Mouse (Mus musculus): Measurements from ENCODE around the gene Xpa. TPM values are rescaled to one million over a fixed set of nuclear protein-coding genes. Genes with fewer than 3 reads are reported as not detected.
"Not testable (repeated sequence)": the region's sequence is repeated elsewhere in the genome, so short reads cannot be mapped to it uniquely, and the experiment has no call there.

The Xpa gene
- 25.5 and 26.4 TPM in 2 replicates for total RNA-seq (2021)
- long read RNA-seq, transcript Xpa-201 (6 exons, 955 nt) = major isoform, 11 of 18 reads
- long read RNA-seq, partial matches to known transcripts = 5 of 18 reads
- long read RNA-seq, other reads (novel, unspliced or antisense) = 1 of 18 reads

DNA sequence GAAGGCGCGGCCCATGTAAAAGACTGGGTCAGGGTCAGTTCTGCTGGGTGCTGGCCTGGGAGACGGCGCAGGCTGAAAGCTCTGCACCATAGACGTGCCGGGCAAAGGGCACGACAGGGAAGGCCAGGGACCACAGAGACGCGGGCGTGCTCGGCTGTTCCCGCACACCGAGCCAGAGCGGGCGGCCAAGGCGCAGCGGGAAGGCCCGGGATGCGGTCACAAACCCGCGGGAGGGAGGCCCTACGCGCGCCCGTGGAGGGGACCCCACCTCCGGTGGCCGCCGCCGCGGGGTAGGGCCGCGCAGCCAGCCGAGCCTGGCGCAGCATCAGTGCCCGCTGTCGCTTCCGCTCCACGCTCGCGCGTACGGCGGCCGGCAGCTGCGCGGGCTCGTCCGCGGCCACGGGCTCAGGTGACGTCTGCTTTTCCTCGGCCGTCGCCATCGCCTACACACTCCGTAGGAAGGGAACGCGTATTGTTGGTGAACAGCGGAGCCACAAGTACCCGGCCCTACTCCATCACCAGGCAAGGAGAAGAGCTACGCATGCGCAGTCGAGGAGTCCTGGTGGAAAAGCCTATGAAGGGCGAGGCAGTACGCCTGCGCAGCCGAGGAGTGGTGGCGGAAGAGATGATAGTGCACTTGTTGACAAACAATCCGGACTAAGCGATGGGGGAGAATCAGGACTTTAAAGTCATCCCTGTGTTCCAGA, at the start of gene Xpa:
Gene Xpa, minus strand, starts transcription at position 531 of the 707 bp plus-strand sequence.
- peak; percentile 96 for DNase-seq

DNA sequence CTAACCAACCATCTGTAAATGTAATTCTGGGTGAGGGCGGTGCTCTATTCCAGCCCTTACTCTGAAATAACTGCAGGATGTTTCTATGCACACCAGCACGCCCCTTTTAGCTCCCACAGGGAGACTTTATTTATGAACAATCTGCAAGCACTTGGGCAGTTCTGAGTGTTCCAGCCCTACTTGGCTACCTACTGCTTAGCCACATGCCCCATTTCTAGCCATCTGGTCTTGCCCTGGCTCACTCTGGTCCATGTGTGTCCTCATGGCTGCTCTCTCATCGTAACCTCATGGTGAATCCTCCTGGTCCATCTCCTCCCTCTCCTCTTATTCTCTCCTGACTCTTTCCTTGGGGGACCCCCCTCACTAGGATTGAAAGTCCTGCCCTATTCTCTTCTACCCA, 39.8 kb upstream of the Xpa start:
- no peak for DNase-seq

DNA sequence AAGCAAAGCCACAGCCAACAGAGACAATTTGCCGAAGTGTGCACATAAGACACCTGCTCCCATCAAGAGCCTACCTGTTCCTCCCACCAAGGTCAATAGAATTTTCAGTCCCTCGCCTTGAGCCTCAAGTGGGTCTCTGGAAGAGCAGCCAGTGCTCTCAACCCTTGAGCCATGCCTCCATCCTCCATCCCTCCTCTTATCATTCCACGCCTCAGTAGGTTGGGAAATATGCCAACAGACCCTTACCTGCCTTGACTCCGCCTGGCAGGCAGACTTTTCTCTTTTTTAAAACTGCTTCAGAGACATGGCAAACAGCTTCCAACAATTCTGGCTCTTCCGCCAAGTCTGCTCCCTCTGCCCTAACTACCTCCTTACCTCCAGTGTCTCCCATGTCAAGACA, 38.6 kb upstream of the Xpa start:
- DNase-seq = no peak

DNA sequence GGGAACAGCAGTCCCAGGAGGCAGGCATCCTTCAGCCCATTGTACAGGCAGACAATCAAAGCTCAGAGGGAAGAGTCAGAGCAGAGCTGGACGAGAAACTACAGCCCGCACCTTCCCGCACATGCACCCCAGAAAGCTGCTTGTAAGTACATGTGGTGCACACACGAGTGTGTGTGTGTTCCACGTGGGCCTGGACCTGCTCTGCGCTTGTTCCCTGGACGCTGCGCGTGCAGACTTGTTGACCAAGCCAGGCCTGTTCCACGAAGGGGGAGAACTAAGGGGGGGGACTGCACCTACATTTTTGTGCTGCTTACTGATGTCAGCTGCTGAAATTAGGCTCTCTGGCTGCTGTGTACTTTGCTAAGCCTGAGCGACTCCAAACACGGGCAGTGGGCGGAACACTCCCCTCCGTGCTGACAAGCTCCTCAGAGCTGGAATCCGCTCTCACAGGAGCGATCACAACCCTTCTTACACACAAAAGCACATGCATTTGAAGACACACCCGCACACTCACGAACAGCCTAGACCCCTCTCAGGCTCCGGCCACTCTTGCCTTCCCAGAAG, 30.9 kb upstream of the Xpa start:
- no peak for DNase-seq

DNA sequence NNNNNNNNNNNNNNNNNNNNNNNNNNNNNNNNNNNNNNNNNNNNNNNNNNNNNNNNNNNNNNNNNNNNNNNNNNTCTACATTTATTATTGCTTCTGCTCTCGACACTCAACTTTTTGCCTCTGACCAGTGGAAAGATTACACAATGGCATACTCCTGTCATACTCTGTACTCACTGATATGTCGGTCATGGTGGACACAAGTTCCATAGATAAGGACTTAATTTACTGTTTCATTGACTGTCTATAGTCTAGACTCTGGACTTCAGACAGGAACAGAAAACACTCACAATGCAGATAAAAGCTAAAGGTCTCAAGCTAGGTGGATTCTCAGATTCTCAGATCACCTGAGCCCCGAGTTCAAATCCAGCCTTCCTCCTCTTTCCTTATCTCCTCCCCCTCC, 25.0 kb upstream of the Xpa start:
- DNase-seq = no peak

DNA sequence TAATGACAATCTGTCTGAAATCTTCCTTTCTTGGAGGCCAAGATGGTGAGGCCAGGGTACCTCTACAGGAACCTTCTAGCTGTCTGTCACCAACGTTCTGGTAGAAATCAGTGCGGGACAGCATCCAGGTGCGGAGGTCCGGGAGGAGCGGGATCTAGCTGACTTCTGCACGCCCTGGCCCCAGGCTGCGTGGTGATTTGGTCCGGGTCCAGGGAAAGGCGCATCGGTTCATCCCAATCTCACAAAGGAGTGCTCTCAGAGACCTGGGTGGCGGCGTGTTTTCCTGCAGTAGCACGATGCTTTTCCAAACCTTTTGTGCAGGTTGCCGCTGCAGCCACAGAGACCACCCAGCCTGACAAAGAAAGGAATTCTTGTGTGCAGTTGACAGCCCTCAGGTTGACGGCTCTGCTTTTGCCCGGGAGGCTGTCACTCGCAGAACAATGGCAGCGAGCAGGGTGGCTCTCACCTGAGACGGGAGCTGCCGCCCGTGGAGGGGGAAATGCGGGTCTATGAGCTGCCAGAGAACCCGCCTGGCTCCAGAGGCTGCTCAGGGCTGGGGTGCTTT, 6.5 kb upstream of the Xpa start:
- DNase-seq = peak; percentile 13

DNA sequence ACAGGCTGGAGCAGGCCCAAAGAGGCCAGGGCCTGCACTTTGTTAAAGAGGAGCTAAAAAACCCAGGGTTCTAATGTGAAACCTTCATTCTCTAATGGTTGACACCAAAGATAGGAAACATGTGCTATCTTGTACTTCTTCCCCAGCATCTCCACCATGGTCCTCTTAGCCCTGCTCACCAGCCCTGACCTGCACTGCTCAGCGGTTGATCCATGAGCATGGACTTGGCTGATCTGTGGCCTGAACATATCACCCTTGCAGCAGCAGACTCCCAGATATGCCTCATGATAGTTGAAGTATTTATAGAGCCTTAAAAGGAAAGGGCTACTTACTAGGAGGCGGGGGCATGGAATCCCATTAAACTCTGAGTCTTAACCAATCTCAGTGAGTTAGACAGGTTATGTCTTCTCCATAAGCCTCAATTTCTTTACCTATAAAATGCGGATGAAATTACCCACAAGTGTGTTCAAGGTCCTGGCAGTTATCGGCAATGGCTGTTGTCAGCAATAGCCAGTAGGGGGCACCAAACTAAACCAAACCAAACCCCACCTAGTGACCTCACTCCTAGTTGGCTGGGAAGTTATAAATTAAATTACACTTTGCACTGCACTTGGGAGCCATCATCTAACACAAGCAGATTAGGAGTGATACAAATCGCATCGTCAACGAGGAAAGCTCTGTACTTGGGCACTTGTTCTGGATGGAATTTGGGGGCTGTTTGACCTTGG, 5.9 kb upstream of the Xpa start:
- DNase-seq = peak; percentile 47

DNA sequence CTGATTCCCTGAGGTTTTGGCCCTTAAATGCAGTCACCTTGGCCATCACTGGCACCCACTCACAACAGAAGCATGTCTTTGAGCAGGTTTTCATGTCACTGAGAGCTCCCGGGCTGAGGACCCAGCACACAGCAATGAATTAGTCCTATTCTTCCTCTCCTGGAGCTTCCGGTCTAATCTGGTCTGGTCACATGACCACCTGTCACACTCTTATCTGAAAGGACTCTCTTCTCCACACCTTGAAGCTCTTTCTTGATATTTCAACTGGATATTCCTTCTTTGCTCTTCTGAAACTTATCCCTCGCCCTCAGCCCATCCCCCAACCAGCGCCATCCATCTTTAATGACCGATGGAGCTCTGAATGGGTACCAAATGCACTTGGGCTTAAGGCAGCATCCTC, 2.0 kb upstream of the Xpa start:
- DNase-seq = no peak

DNA sequence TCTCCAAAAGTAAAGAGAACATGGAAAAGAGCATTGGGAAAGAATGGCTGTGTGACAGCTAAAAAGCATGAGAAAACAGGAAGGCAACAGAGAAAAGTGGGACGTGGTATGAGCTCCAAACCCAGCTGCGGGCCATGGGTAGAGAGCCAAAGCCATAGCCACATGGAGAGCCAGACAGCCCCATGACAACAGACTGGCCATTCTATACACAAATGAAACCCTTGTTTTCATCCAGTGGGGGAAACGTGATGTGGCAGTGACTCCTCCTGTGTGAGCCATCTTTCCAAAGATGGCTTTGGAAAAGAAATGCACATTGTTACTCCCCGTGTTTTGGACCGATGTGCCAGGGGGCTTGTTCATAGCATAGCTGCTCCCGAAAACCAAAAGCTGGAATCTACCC, 402 bp upstream of the Xpa start:
- DNase-seq = no peak

DNA sequence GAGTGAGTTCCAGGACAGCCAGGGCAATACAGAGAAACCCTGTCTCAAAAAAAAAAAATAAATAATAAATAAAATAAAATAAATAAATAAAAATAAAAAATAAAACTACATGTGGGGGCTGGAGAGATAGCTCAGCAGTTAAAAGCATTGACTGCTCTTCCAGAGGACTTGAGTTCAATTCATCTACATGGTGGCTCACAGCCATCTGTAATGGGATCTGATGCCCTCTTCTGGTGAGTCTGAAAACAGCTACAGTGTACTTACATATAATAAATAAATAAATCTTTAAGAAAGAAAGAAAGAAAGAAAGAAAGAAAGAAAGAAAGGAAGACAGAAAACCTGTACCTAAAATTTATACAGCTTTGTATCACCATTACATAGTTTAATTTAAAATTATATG, 4.1 kb downstream of the Xpa start:
- DNase-seq = not testable (repeated sequence)

DNA sequence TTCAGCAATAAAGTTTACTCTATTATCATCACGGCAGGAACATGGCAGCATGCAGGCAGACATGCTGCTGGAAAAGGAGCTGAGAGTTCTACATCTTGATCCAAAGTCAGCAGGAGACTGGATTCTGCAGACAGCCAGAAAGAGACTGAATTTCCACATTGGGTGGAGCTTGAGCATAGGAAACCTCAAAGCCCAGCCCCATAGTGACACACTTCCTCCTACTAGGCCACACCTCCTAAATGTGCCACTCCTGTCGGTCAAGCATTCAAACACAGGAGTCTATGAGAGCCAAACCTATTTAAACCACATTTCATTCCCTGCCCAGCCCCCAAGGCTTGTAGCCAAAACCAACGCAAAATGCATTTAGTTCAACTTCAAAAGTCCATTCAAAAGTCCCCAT, 9.6 kb downstream of the Xpa start:
- no peak for DNase-seq

DNA sequence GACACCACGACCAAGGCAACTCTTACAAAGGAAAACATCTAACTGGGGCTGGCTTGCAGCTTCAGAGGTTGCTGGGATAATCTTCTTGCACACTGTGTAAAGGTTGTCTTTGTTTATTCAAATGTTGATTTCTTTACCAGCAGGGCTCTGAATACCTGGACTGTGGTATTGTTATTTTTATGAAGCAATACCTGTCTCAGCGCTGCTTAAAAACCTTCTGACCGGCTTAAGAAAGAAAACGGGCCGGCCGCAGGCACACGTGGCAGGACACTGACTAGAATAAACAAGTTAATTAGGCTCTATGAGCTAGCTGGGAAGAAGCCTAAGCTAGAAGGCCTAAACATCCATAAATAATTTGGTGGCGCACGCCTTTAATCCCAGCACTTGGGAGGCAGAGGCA, 10.2 kb downstream of the Xpa start:
- no peak for DNase-seq

DNA sequence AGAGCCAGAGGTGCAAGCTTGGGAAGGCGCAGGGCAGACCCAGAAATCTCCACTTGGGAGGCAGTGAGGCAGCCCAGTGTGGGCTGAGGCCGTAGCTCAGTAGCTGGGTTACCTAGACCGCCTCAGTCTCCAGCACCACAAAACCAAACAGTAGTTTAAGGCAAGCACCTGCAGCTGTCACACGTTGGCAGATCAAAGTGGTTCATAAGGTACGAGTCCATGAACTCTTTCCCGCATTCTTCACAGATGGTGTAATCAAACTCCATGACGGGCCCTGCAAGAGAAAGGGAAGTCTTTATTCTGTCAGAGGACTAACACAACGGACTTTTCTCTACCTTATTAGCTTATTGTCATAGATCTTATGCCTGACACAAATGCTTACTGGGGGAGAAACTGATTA, 10.7 kb downstream of the Xpa start:
- no peak for DNase-seq

DNA sequence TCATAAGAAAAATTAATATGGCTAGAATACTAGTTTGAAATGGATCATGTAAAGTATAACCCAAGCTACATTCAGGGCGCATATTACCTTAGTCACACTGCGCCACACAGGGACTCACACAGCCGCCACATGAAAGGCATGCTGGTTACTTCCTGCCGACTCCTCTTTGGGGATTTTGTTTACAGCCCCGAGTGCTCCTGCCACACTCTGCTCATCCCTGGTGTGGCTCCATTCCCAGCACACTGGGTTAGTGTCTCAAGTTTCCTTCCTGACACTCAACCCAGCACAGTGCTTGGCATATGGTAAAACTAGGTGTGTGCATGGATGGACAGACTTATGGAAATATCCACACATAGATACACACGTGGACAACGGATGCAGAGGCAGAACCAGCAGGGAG, 13.9 kb downstream of the Xpa start:
- no peak for DNase-seq

DNA sequence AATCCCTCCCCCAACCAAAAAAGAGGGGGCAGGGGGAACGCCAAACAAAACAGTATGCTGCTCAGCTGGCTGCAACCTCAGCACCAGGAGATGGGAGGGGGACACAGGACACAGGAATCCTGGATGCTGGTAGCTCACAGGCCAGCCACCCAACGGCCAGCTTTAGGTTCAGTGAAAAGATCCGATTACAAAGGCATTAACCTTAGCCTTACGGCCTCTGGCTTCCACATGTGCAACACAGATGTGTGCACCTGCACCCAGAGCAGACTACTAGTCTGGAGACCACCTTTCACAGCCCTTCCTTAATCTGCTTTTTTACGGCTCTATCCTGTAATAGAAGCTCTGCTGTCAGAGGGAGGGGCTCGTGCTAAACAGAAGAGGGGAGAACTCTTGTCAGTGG, 14.9 kb downstream of the Xpa start:
- no peak for DNase-seq

DNA sequence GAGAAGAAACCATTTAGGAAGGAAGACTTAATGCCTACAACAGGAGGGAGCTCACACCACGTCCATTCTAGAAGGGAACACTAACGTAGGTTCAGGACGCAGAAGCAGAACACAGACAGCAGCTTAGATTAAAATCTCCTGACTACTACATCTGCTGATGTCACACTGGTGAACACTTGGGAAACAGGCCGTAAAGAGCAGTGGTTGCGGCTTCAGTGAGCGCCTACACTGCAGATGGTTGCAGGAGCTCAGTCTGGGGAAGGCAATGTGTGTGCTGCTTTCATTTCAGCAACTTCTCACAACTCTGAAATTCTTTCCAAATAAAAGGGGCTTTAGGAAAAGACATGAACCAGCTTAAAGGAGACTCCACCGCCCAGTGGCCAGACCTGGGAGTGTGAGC, 18.6 kb downstream of the Xpa start:
- DNase-seq = no peak

DNA sequence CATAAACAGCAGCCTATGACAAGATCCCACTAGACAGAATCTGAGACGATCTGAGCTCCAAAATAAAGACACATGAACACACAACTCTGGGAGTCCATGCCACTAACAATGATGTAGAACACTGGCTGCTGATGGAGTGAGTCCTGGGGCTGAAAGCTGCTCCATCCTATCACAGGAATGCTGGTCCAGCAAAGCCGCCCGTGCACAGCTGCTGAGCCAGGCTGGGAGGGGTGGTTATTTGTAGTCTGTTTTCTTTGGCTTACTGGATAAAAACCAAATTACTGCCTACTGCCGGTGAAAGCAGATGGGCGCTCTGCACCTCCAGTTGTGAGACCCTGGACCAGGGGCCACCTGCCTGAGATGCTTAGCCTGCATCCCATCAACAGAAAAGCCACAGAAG, 19.1 kb downstream of the Xpa start:
- DNase-seq = no peak

DNA sequence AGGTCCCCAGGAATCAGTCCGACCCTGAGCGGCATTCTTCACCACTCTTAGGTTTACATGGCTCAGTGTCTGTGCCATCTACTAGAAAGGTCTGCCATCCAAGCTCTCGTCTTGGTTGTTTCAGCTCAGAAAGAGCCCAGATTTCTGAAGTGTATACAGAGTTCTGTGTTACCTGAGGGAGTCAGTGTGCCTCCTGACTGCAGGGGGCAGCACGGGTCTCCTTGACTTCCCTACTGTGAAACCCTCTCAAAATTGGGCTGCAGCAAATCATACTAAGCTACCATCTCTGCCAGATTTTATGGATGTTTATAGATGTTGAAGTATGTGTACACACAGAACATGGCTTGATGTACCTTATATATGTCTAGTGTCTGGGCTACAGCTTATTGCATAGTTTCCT, 19.8 kb downstream of the Xpa start:
- DNase-seq = no peak

DNA sequence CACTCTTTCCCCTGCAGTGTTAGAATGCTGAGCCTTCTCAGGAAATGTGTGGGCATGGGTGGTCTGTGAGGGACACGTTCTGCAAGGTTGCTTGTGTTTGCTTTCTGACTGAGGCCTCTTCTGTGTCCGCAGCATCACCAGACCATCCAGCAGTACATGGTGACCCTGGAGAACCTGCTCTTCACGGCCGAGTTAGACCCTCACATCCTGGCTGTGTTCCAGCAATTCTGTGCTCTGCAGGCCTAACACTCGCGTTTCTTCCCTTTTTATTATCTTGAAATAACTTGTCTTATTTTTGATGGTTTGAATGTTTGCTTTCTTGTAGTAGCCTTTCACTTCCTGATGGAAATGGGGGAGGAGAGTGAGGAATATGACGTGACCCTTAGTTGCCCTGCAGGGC, 24.4 kb downstream of the Xpa start:
- DNase-seq = no peak

DNA sequence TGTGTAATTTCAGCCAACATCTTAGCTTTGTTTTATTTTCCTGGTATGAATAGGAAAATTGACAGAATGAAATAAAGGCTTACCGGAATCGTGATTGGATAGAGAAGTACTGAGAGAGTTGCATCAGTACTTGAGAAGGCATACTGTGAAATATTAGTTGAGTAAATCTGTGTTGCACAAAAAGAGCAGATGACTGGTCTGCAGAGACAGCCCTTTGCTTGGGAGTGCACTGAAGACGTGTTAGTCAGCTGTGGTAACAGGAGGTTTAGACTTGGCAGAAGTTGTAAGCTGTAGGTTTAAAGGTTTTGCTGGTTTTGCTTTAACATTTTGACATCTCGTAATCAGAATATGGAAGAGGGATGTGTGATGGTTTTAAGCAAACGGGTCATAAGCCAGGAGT, 30.3 kb downstream of the Xpa start:
- no peak for DNase-seq

DNA sequence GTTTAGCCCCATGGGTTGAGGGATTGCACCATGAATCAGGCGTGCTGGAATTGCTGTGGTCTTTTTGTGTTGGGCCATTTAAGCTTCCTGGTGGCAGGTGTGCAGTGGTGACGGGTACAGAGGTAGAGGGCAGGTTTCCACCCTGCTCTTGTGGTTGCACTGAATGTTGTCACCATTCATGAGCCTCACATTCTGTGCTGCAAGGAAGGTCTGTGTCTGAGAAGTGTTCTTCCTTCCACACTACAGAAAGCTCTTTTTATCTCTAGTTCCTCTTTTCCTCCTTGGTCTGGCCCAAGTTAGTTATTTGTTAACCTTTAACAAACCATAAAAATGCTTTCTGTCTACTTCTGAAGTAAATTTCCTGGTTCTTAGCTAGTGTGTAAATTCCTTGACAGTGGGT, 32.1 kb downstream of the Xpa start:
- no peak for DNase-seq

DNA sequence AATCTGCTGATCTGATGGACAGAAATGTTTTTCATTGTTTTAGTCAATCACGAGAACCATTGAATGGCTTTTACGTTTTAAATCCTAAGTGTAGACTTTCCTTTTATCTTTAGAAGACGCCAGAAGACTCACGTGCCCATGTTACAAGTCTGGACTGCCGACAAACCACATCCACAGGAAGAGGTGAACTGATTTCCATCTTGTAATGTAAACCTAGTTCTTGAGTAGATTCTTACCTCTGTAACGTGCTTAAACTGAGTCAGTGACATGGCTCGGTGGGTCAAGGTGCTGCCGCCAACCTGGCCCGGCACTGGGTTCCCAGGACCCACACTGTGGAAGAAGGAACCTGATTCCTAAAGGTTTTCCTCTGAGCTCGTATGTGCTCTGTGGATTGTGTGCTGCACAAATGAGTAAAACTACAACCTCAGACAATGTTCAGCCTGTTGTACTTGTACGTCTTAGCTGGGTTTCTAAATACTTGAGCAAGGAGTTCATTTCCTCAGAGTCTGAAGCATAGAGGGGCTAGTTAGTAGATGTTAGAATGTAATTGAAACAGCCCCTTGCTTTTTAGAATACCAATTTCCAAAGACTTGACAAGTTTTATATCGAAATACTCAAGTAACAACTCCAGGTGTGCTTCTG, 44.1 kb downstream of the Xpa start:
- no peak for DNase-seq

DNA sequence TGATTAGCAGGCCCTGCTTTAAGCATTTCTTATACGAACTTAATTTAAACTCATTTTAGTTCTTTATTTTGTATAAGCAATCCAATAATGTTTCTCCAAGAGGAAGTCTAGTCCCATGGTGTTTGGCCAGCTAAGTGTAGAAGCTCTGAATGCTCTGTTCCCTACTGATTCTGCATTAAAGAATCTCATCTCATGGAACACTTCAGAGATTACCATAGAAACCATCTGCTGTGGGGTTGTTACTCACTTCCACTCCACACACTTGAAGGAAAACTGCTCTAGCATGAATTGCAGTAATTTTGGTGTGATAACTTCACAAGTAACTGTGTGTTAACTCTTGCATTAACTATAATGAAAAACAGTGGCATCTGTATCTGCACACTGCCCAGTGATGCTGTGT, 49.2 kb downstream of the Xpa start:
- DNase-seq = no peak
